Mouse (Mus musculus): ENCODE measurements around the gene Fuz.

Gene Fuz

GRCm38 (mm10) chr7:44888256-44889105 lies 7.4 kb upstream of the Fuz start:
- DNase-seq (ENCODE audit: low spot score), result peak; percentile 54

GRCm38 (mm10) chr7:44890180-44890579 lies 5.7 kb upstream of the Fuz start:
- DNase-seq (ENCODE audit: low spot score), result no peak

- peak; percentile 75 for DNase-seq (ENCODE audit: low spot score)
Observed at GRCm38 (mm10) chr7:44890737-44891136, 5.1 kb upstream of the Fuz start.

- no peak for DNase-seq (ENCODE audit: low spot score)
Observed at GRCm38 (mm10) chr7:44891611-44892010, 4.3 kb upstream of the Fuz start.

- DNase-seq (ENCODE audit: low spot score), result peak; percentile 96
Observed at GRCm38 (mm10) chr7:44892276-44892921, 3.5 kb upstream of the Fuz start, which contains the start of gene Med25. Gene Med25, minus strand, starts transcription at chr7:44892712.

- DNase-seq (ENCODE audit: low spot score), result peak; percentile 42
Observed at GRCm38 (mm10) chr7:44893197-44893596, 2.7 kb upstream of the Fuz start.

- no peak for DNase-seq (ENCODE audit: low spot score)
Observed at GRCm38 (mm10) chr7:44894175-44894574, 1.7 kb upstream of the Fuz start.

- DNase-seq (ENCODE audit: low spot score), result no peak
Observed at GRCm38 (mm10) chr7:44895206-44895592, 680 bp upstream of the Fuz start.

GRCm38 (mm10) chr7:44896499-44896898 lies 620 bp downstream of the Fuz start:
- DNase-seq (ENCODE audit: low spot score), result no peak

GRCm38 (mm10) chr7:44898607-44899006 lies 2.7 kb downstream of the Fuz start:
- DNase-seq (ENCODE audit: low spot score), result no peak

- no peak for DNase-seq (ENCODE audit: low spot score)
Observed at GRCm38 (mm10) chr7:44900632-44901031, 4.8 kb downstream of the Fuz start.

GRCm38 (mm10) chr7:44901230-44901722 lies 5.4 kb downstream of the Fuz start:
- peak; percentile 44 for DNase-seq (ENCODE audit: low spot score)

- DNase-seq (ENCODE audit: low spot score), result peak; percentile 57
Observed at GRCm38 (mm10) chr7:44905430-44905829, 9.6 kb downstream of the Fuz start.

- DNase-seq (ENCODE audit: low spot score), result peak; percentile 59
Observed at GRCm38 (mm10) chr7:44908706-44909476, 13.0 kb downstream of the Fuz start.

- DNase-seq (ENCODE audit: low spot score), result no peak
Observed at GRCm38 (mm10) chr7:44914396-44914795, 18.5 kb downstream of the Fuz start.

- no peak for DNase-seq (ENCODE audit: low spot score)
Observed at GRCm38 (mm10) chr7:44915314-44915713, 19.4 kb downstream of the Fuz start.

GRCm38 (mm10) chr7:44916191-44916590 lies 20.3 kb downstream of the Fuz start:
- no peak for DNase-seq (ENCODE audit: low spot score)

GRCm38 (mm10) chr7:44916881-44917280 lies 21.0 kb downstream of the Fuz start:
- DNase-seq (ENCODE audit: low spot score), result no peak

- DNase-seq (ENCODE audit: low spot score), result no peak
Observed at GRCm38 (mm10) chr7:44918219-44918618, 22.3 kb downstream of the Fuz start.

GRCm38 (mm10) chr7:44919127-44919526 lies 23.2 kb downstream of the Fuz start:
- DNase-seq (ENCODE audit: low spot score), result no peak

GRCm38 (mm10) chr7:44922530-44922929 lies 26.7 kb downstream of the Fuz start:
- DNase-seq (ENCODE audit: low spot score), result no peak

GRCm38 (mm10) chr7:44925468-44925867 lies 29.6 kb downstream of the Fuz start:
- DNase-seq (ENCODE audit: low spot score), result peak; percentile 15

Data from MN1 (cell line).